Mouse (Mus musculus) MEL (cell line): ENCODE results near the gene Selenoo. TPM values are rescaled to one million over a fixed set of nuclear protein-coding genes. Genes with fewer than 3 reads are reported as not detected.

Source experiments
- DNase-seq: peaks from one replicate; pipeline ENCODE4 v3.0.0; 2011; ENCODE audit warnings: low read depth, low spot score
- H3K27ac ChIP-seq: 2 replicates; pipeline ENCODE4 v1.5.1; 2012; ENCODE audit warnings: low read depth, mild to moderate bottlenecking, control low read depth, low read length, moderate library complexity; ENCODE audit not compliant: control insufficient read depth
- H3K27me3 ChIP-seq, 2 experiments: fragments of 150-350 bp in 1 of 2; sonication (generic) in 1 of 2; 2 replicates each; pipeline ENCODE4 v1.6.1; 2012; ENCODE audit warnings: low read length in 2 of 2, mild to moderate bottlenecking in 2 of 2, improper control_type of control experiment in 1 of 2, moderate library complexity in 1 of 2; ENCODE audit not compliant: insufficient read depth in 2 of 2, control insufficient read depth in 1 of 2
- H3K36me3 ChIP-seq, 2 experiments: 2 replicates each; pipeline ENCODE4 v1.6.1; 2012 to 2014; ENCODE audit warnings: low read length in 2 of 2, improper control_type of control experiment in 1 of 2, inconsistent platforms in 1 of 2, mild to moderate bottlenecking in 1 of 2; ENCODE audit not compliant: insufficient read depth in 2 of 2, control insufficient read depth in 1 of 2
- H3K4me1 ChIP-seq, 2 experiments: fragments of 150-350 bp in 1 of 2; sonication (generic) in 1 of 2; 2 replicates each; pipeline ENCODE4 v1.6.1; 2012; ENCODE audit warnings: low read length in 2 of 2, improper control_type of control experiment in 1 of 2, mild to moderate bottlenecking in 1 of 2; ENCODE audit not compliant: insufficient read depth in 2 of 2, control insufficient read depth in 1 of 2
- H3K4me3 ChIP-seq, 2 experiments: fragments of 150-350 bp in 1 of 2; sonication (generic) in 1 of 2; 2 replicates each; pipeline ENCODE4 v1.5.1; 2012; ENCODE audit warnings: low read depth in 2 of 2, low read length in 2 of 2, mild to moderate bottlenecking in 2 of 2, moderate library complexity in 2 of 2, control low read depth in 1 of 2, improper control_type of control experiment in 1 of 2; ENCODE audit not compliant: control insufficient read depth in 1 of 2, insufficient read depth in 1 of 2
- H3K79me2 ChIP-seq: 2 replicates; pipeline ENCODE4 v1.6.1; 2012; ENCODE audit warnings: mild to moderate bottlenecking, low read length, moderate library complexity; ENCODE audit not compliant: control insufficient read depth, poor library complexity, insufficient read depth
- H3K9ac ChIP-seq: 2 replicates; pipeline ENCODE4 v1.6.1; 2012; ENCODE audit warnings: low read depth, mild to moderate bottlenecking, control low read depth, low read length, moderate library complexity; ENCODE audit not compliant: control insufficient read depth, poor library complexity, severe bottlenecking
- H3K9me3 ChIP-seq: fragments of 150-350 bp; sonication (generic); replicated peaks from 2 replicates; pipeline ENCODE4 v1.6.1; 2012; ENCODE audit warnings: mild to moderate bottlenecking, low read length, improper control_type of control experiment, moderate library complexity; ENCODE audit not compliant: insufficient read depth
- BHLHE40 ChIP-seq: IDR thresholded peaks from 2 replicates; pipeline ENCODE4 v1.6.1; 2012; ENCODE audit warnings: low read depth, mild to moderate bottlenecking, inconsistent platforms, low read length, improper control_type of control experiment, borderline replicate concordance
- CHD1 ChIP-seq: IDR thresholded peaks from 2 replicates; pipeline ENCODE4 v1.6.1; 2012; ENCODE audit warnings: low read depth, mild to moderate bottlenecking, inconsistent platforms, low read length, improper control_type of control experiment
- CHD2 ChIP-seq: IDR thresholded peaks from 2 replicates; pipeline ENCODE4 v1.6.1; 2011; ENCODE audit warnings: low read length, improper control_type of control experiment
- E2F4 ChIP-seq: IDR thresholded peaks from 2 replicates; pipeline ENCODE4 v1.6.1; 2011; ENCODE audit warnings: low read depth, low read length, improper control_type of control experiment, borderline replicate concordance
- ELF1 ChIP-seq: IDR thresholded peaks from 2 replicates; pipeline ENCODE4 v1.6.1; 2014; ENCODE audit warnings: low read depth, mild to moderate bottlenecking, inconsistent platforms, low read length, improper control_type of control experiment, moderate library complexity
- ETS1 ChIP-seq: IDR thresholded peaks from 2 replicates; pipeline ENCODE4 v1.6.1; 2012; ENCODE audit warnings: low read depth, mild to moderate bottlenecking, inconsistent platforms, low read length, improper control_type of control experiment, moderate library complexity
- GABPA ChIP-seq: IDR thresholded peaks from 2 replicates; pipeline ENCODE4 v1.6.1; 2012; ENCODE audit warnings: low read depth, mild to moderate bottlenecking, inconsistent platforms, low read length, improper control_type of control experiment, moderate library complexity
- GATA1 ChIP-seq: IDR thresholded peaks from 2 replicates; pipeline ENCODE4 v1.6.1; 2011; ENCODE audit warnings: low read depth, low read length, improper control_type of control experiment
- JUND ChIP-seq: IDR thresholded peaks from 2 replicates; pipeline ENCODE4 v1.6.1; 2011; ENCODE audit warnings: low read depth, mild to moderate bottlenecking, improper control_type of control experiment, low read length
- KAT2A ChIP-seq: conservative IDR thresholded peaks from 2 replicates; pipeline ENCODE4 v1.6.1; 2012; ENCODE audit warnings: low read depth, low read length, improper control_type of control experiment, inconsistent platforms
- MAX ChIP-seq: IDR thresholded peaks from 2 replicates; pipeline ENCODE4 v1.6.1; 2011; ENCODE audit warnings: low read length, improper control_type of control experiment
- MXI1 ChIP-seq: IDR thresholded peaks from 2 replicates; pipeline ENCODE4 v1.6.1; 2011; ENCODE audit warnings: mild to moderate bottlenecking, low read depth, low read length, improper control_type of control experiment
- NELFE ChIP-seq: IDR thresholded peaks from 2 replicates; pipeline ENCODE4 v1.6.1; 2011; ENCODE audit warnings: low read depth, low read length, improper control_type of control experiment
- NRF1 ChIP-seq: IDR thresholded peaks from 2 replicates; pipeline ENCODE4 v1.6.1; 2014; ENCODE audit warnings: low read depth, mild to moderate bottlenecking, inconsistent platforms, low read length, improper control_type of control experiment, moderate library complexity; ENCODE audit not compliant: poor library complexity, insufficient read depth, severe bottlenecking
- RAD21 ChIP-seq: IDR thresholded peaks from 2 replicates; pipeline ENCODE4 v1.6.1; 2011; ENCODE audit warnings: mild to moderate bottlenecking, low read depth, low read length, improper control_type of control experiment
- TAL1 ChIP-seq: IDR thresholded peaks from 2 replicates; pipeline ENCODE4 v1.6.1; 2012; ENCODE audit warnings: mild to moderate bottlenecking, inconsistent platforms, low read length, moderate library complexity, mixed read lengths
- TBP ChIP-seq: IDR thresholded peaks from 2 replicates; pipeline ENCODE4 v1.8.0; 2011; ENCODE audit warnings: low read depth, low read length, improper control_type of control experiment
- TCF12 ChIP-seq: IDR thresholded peaks from 2 replicates; pipeline ENCODE4 v1.6.1; 2014; ENCODE audit warnings: low read depth, mild to moderate bottlenecking, inconsistent platforms, low read length, improper control_type of control experiment, moderate library complexity
- UBTF ChIP-seq: IDR thresholded peaks from 2 replicates; pipeline ENCODE4 v1.6.1; 2012; ENCODE audit warnings: low read depth, mild to moderate bottlenecking, inconsistent platforms, low read length, improper control_type of control experiment, moderate library complexity, borderline replicate concordance; ENCODE audit not compliant: insufficient read depth
- USF1 ChIP-seq: IDR thresholded peaks from 2 replicates; pipeline ENCODE4 v1.6.1; 2014; ENCODE audit warnings: low read depth, mild to moderate bottlenecking, inconsistent platforms, low read length, improper control_type of control experiment, moderate library complexity
- USF2 ChIP-seq, 2 experiments: IDR thresholded peaks; 2 replicates each; pipeline ENCODE4 v1.6.1; 2011 to 2012; ENCODE audit warnings: improper control_type of control experiment in 2 of 2, low read length in 2 of 2, borderline replicate concordance in 1 of 2, inconsistent platforms in 1 of 2, low read depth in 1 of 2, mild to moderate bottlenecking in 1 of 2; ENCODE audit not compliant: insufficient read depth in 1 of 2
- ZKSCAN1 ChIP-seq: IDR thresholded peaks from 2 replicates; pipeline ENCODE4 v1.6.1; 2012; ENCODE audit warnings: low read depth, mild to moderate bottlenecking, inconsistent platforms, low read length, improper control_type of control experiment, moderate library complexity
- ZNF384 ChIP-seq: IDR thresholded peaks from 2 replicates; pipeline ENCODE4 v1.6.1; 2012; ENCODE audit warnings: low read depth, mild to moderate bottlenecking, inconsistent platforms, low read length, improper control_type of control experiment
- polyA plus RNA-seq, 2 experiments: library from polyadenylated mRNA; stranded (reverse) in 1 of 2; unstranded in 1 of 2; fragments of >175 nt in 1 of 2; fragments of >200 nt in 1 of 2; gene quantifications; 2 replicates each; pipeline versions ENCODE4 v1.2.1 to v1.2.4; 2012; ENCODE audit warnings: low replicate concordance in 2 of 2, low read depth in 1 of 2; ENCODE audit not compliant: insufficient read length in 2 of 2, insufficient read depth in 1 of 2, missing spikeins in 1 of 2
- total RNA-seq: library from RNA; depleted of rRNA; stranded (reverse); fragments of 300-350 nt; gene quantifications from 2 replicates; pipeline ENCODE4 v1.2.3, GENCODE M21; 2012

Gene Selenoo
- total and polyA plus RNA-seq, 3 experiments = 16.6 to 17.3 TPM; not detected in 1

- H3K27me3 ChIP-seq = no peaks in the 10 kb centered on the region
- H3K9ac ChIP-seq = no peak overlapping the region
- TF ChIP-seq GATA1 = no peak
- TF ChIP-seq RAD21 = no peak
- no peak for TF ChIP-seq MAX
- no peak for TF ChIP-seq TBP
- no peak for TF ChIP-seq NRF1
- no peak for TF ChIP-seq JUND
- TF ChIP-seq CHD2 = no peak
- no peak for TF ChIP-seq CHD1
- TF ChIP-seq BHLHE40 = no peak
- TF ChIP-seq USF2 (IDR thresholded peaks at IDR 0.05; ENCODE audit: borderline replicate concordance in 1 of 2, insufficient read depth in 1 of 2, low read depth in 1 of 2, low read length in 2 of 2) = no peak
- no peak for TF ChIP-seq GABPA
- no peak for TF ChIP-seq ETS1
- TF ChIP-seq USF1 = no peak
- TF ChIP-seq, all 39 proteins: peak for 0
- Histone ChIP-seq H3K9me3 (no peaks in the 10 kb centered on the region), H3K36me3 (peaks cover 0 to 4% of the 10 kb centered on the region in 2 experiments; a peak in 2 of 4 replicates), H3K4me1 (no peaks in the 10 kb centered on the region), H3K4me3 (no peak overlapping the region), H3K27ac (no peak overlapping the region), H3K79me2 (no peaks in the 10 kb centered on the region)
- DNase-seq = no peak
These were observed 18.1 kb downstream of the Selenoo start for GRCm38 (mm10) chr15:89106976-89107375.

- peaks cover 2 to 4% of the 10 kb centered on the region in 2 experiments; a peak in 3 of 4 replicates for H3K36me3 ChIP-seq
- H3K27ac ChIP-seq = no peak overlapping the region
- H3K9me3 ChIP-seq = no peaks in the 10 kb centered on the region
- no peak overlapping the region for H3K4me3 ChIP-seq
- TF ChIP-seq NELFE (no peak), TCF12 (no peak), MXI1 (no peak), KAT2A (no peak), TAL1 (no peak), TBP (no peak), ZKSCAN1 (no peak), E2F4 (no peak), GABPA (no peak), ELF1 (no peak), UBTF (no peak), MAX (no peak), USF1 (no peak), JUND (no peak), CHD1 (no peak), ZNF384 (no peak)
- TF ChIP-seq, all 39 proteins: peak for 0
- Histone ChIP-seq H3K27me3 (no peaks in the 10 kb centered on the region), H3K4me1 (peaks cover 0 to 2% of the 10 kb centered on the region in 2 experiments; a peak in 1 of 4 replicates), H3K9ac (no peak overlapping the region), H3K79me2 (no peaks in the 10 kb centered on the region)
- no peak for DNase-seq
These were observed 21.3 kb downstream of the Selenoo start for GRCm38 (mm10) chr15:89110147-89110546.
